Mouse (Mus musculus): ENCODE measurements around the gene Ifitm10. TPM values are rescaled to one million over a fixed set of nuclear protein-coding genes. Genes with fewer than 3 reads are reported as not detected.
"Not testable (repeated sequence)": the region's sequence is repeated elsewhere in the genome, so short reads cannot be mapped to it uniquely, and the experiment has no call there.

Ifitm10 gene
- polyA plus RNA-seq, 2 experiments, result 0.87 to 1.3 TPM

DNA sequence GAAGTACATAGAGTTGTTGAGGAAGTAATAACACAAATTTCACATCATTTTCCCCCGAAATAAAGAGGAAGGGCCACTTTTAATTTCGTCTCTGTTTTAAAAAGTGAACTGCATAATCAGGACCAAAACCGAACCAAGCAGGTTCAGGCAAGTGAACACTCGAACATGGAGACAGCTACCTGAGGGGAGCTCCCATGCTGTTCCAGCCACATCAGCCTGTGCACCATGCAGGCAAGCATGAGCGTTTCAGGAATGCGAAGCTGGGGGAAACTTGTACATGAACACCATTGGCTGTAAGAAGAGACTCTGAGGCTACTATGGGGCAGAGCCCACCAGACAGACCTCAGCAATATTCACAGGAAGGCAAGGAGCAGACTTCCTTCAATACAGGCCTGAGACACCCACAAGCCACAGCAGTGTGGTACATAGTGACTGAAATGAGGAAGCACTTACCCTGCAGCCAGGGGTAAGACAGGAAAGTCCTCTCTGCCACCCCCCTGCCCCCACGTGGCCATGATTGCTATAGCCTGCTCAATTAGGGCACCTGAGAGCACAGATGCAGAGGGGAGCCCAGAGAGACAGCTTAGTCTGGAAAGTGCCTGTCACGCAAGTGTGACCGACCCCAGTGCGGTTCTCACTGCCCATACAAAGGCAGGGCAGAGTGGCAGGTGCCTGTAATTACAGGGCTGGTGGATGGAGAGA is 33.1 kb downstream of the Ifitm10 start:
- DNase-seq (ENCODE audit: low read depth in 3 of 3, low spot score in 3 of 3), result no peak
- H3K27ac ChIP-seq, result no peak overlapping the region
- H3K36me3 ChIP-seq (replicated peaks; ENCODE audit: control insufficient read depth, insufficient read depth, low read depth), result no peaks in the 10 kb centered on the region
- 33% methylated on average over 10 of the region's 10 CpGs for WGBS (ENCODE audit: insufficient replicate concordance)
- H3K9ac ChIP-seq (replicated peaks), result no peak overlapping the region
- no peak overlapping the region for H3K4me3 ChIP-seq (ENCODE audit: insufficient read depth in 1 of 2, low read depth in 2 of 2, low read length in 2 of 2)
- H3K9me3 ChIP-seq (ENCODE audit: control insufficient read depth, low read length), result no peaks in the 10 kb centered on the region
- peak; percentile 36 for ATAC-seq (ENCODE audit: insufficient read depth)
- no peaks in the 10 kb centered on the region for H3K27me3 ChIP-seq (ENCODE audit: control insufficient read depth, insufficient read depth, low read length)
- TF ChIP-seq EP300 (IDR thresholded peaks at IDR 0.05; ENCODE audit: low read depth) (no peak), CTCF (IDR thresholded peaks at IDR 0.05; ENCODE audit: low read depth) (peak; percentile 64)
- H3K4me1 ChIP-seq (replicated peaks; ENCODE audit: control insufficient read depth in 2 of 2, insufficient read depth in 2 of 2, low read length in 1 of 2), result peaks cover 0 to 5% of the 10 kb centered on the region in 2 experiments; a peak in 3 of 4 replicates
- no peak overlapping the region for H3K4me2 ChIP-seq (ENCODE audit: low read depth)

DNA sequence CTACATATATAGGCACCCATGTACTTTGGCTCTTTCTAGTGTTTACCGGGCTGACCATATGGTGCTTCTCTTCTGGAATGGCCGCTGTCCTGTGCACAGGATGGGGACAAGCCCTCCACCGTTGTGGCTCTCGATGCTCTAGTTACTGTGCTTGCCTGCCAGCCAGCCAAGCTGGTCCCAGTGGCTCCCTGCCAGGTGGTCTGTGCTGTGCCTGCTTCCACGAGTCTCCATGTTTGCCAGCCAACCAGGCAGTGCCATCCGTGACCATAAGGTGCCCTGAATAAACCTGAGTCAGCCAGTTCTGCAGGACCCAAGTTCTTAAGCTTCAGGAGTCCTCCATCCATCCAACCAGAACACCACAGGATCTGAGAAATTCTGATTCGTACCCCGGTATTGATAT is 38.4 kb downstream of the Ifitm10 start:
- TF ChIP-seq EP300 (IDR thresholded peaks at IDR 0.05; ENCODE audit: low read depth) (no peak), CTCF (IDR thresholded peaks at IDR 0.05; ENCODE audit: low read depth) (no peak)
- Histone ChIP-seq H3K27ac (no peak overlapping the region), H3K4me1 (replicated peaks; ENCODE audit: control insufficient read depth in 2 of 2, insufficient read depth in 2 of 2, low read length in 1 of 2) (peaks cover 12 to 18% of the 10 kb centered on the region in 2 experiments), H3K27me3 (ENCODE audit: control insufficient read depth, insufficient read depth, low read length) (no peaks in the 10 kb centered on the region), H3K36me3 (replicated peaks; ENCODE audit: control insufficient read depth, insufficient read depth, low read depth) (no peaks in the 10 kb centered on the region), H3K4me2 (ENCODE audit: low read depth) (no peak overlapping the region), H3K9me3 (ENCODE audit: control insufficient read depth, low read length) (no peaks in the 10 kb centered on the region), H3K4me3 (ENCODE audit: insufficient read depth in 1 of 2, low read depth in 2 of 2, low read length in 2 of 2) (no peak overlapping the region), H3K9ac (replicated peaks) (no peak overlapping the region)
- no peak for DNase-seq (ENCODE audit: low read depth in 3 of 3, low spot score in 3 of 3)
- no peak for ATAC-seq (ENCODE audit: insufficient read depth)
- WGBS (ENCODE audit: insufficient replicate concordance), result 80% methylated on average over 8 of the region's 8 CpGs

DNA sequence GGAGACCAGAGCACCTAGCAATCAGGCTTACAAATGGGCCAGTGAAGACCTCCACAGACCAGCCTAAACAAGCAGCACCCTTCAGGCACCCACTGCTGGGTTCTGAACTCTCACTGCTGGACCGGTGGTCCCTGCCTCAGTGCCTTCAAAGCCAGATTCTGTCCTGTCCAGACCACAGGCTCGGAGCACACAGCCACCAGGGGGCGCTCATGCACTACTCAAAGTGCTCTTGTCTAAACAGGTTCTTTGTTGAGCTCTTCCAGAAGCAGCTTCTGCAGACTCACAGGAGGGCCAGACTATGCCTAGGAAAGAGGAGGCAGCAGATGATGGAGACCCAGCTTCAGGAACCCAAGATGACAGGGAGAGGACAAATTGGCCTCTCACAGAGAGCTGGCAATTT is 39.3 kb downstream of the Ifitm10 start:
- H3K36me3 ChIP-seq (replicated peaks; ENCODE audit: control insufficient read depth, insufficient read depth, low read depth), result no peaks in the 10 kb centered on the region
- H3K27ac ChIP-seq, result no peak overlapping the region
- ATAC-seq (ENCODE audit: insufficient read depth) (peak; percentile 58), DNase-seq (ENCODE audit: low read depth in 3 of 3, low spot score in 3 of 3) (peak; percentile 65 to 76 (median 69))
- H3K4me3 ChIP-seq (ENCODE audit: insufficient read depth in 1 of 2, low read depth in 2 of 2, low read length in 2 of 2), result no peak overlapping the region
- WGBS (ENCODE audit: insufficient replicate concordance), result 0% methylated on average over 3 of the region's 3 CpGs
- no peak overlapping the region for H3K4me2 ChIP-seq (ENCODE audit: low read depth)
- peaks cover 12 to 18% of the 10 kb centered on the region in 2 experiments for H3K4me1 ChIP-seq (replicated peaks; ENCODE audit: control insufficient read depth in 2 of 2, insufficient read depth in 2 of 2, low read length in 1 of 2)
- H3K9ac ChIP-seq (replicated peaks), result no peak overlapping the region
- H3K27me3 ChIP-seq (ENCODE audit: control insufficient read depth, insufficient read depth, low read length), result no peaks in the 10 kb centered on the region
- no peaks in the 10 kb centered on the region for H3K9me3 ChIP-seq (ENCODE audit: control insufficient read depth, low read length)
- TF ChIP-seq EP300 (IDR thresholded peaks at IDR 0.05; ENCODE audit: low read depth), result no peak
- TF ChIP-seq CTCF (IDR thresholded peaks at IDR 0.05; ENCODE audit: low read depth), result peak; percentile 99

DNA sequence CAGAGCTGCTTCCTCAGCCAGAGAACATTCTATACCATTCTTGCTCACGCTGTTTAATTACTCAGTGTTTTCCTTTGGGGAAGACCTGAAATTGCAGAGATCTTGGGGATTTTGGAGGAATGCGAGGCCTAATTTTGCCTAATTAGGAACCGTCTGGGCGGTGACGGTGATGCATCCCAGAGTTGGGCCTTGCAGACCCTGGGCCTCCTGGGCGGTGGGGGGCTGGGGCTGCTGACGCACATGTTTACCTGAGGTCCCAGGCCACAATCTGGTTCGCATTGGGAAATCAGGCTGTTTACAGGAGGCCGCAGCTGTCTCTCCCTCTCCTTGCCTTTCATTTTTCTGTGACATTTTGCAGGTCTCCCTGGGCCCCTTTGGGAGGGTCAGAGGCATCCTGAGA is 40.8 kb downstream of the Ifitm10 start:
- not testable (repeated sequence) for H3K27me3 ChIP-seq (ENCODE audit: control insufficient read depth, insufficient read depth, low read length); H3K4me2 ChIP-seq (ENCODE audit: low read depth); H3K4me3 ChIP-seq (ENCODE audit: insufficient read depth in 1 of 2, low read depth in 2 of 2, low read length in 2 of 2); ATAC-seq (ENCODE audit: insufficient read depth); H3K9ac ChIP-seq (replicated peaks); H3K36me3 ChIP-seq (replicated peaks; ENCODE audit: control insufficient read depth, insufficient read depth, low read depth); DNase-seq (ENCODE audit: low read depth in 3 of 3, low spot score in 3 of 3); H3K9me3 ChIP-seq (ENCODE audit: control insufficient read depth, low read length); H3K27ac ChIP-seq
- WGBS (ENCODE audit: insufficient replicate concordance), result 92% methylated on average over 3 of the region's 9 CpGs
- peaks cover 12 to 18% of the 10 kb centered on the region in 2 experiments for H3K4me1 ChIP-seq (replicated peaks; ENCODE audit: control insufficient read depth in 2 of 2, insufficient read depth in 2 of 2, low read length in 1 of 2)

DNA sequence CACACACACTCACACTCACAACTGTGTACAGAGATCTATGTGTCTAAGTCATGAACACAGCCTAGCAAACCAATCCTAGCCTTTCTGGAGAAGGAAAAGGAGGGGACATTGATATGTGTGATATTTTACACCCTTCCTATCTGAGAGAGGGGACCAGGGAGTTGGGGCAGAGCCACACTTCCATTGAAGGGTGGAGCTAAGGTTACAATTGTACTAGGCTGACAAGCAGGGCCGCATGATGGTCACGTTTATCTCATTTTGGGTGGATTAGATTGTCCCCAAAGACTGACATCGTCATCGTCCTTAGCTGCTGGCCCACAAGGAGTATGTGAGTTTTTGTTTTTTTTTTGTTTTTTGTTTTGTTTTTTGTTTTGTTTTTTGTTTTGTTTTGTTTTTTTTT is 42.3 kb downstream of the Ifitm10 start:
- DNase-seq (ENCODE audit: low read depth in 3 of 3, low spot score in 3 of 3) (no peak), ATAC-seq (ENCODE audit: insufficient read depth) (peak; percentile 46; the same call in 1 of the 2 replicates)
- Histone ChIP-seq H3K9me3 (ENCODE audit: control insufficient read depth, low read length) (no peaks in the 10 kb centered on the region), H3K9ac (replicated peaks) (no peak overlapping the region), H3K27ac (no peak overlapping the region), H3K27me3 (ENCODE audit: control insufficient read depth, insufficient read depth, low read length) (no peaks in the 10 kb centered on the region), H3K36me3 (replicated peaks; ENCODE audit: control insufficient read depth, insufficient read depth, low read depth) (no peaks in the 10 kb centered on the region), H3K4me2 (ENCODE audit: low read depth) (no peak overlapping the region), H3K4me1 (replicated peaks; ENCODE audit: control insufficient read depth in 2 of 2, insufficient read depth in 2 of 2, low read length in 1 of 2) (peaks cover 12 to 18% of the 10 kb centered on the region in 2 experiments), H3K4me3 (ENCODE audit: insufficient read depth in 1 of 2, low read depth in 2 of 2, low read length in 2 of 2) (no peak overlapping the region)
- TF ChIP-seq CTCF (IDR thresholded peaks at IDR 0.05; ENCODE audit: low read depth) (no peak), EP300 (IDR thresholded peaks at IDR 0.05; ENCODE audit: low read depth) (no peak)
- WGBS (ENCODE audit: insufficient replicate concordance), result 17% methylated on average over 4 of the region's 4 CpGs

Data from liver, embryonic 14.5 days (tissue).